Mouse (Mus musculus) liver, adult 2 months (tissue): ENCODE results near the gene Bcas3.

Experiments
- CTCF ChIP-seq: fragments of 200-500 bp; IDR thresholded peaks from 2 replicates; pipeline ENCODE4 v1.5.1; 2011; ENCODE audit warnings: low read depth, low read length, control low read depth
- POLR2A ChIP-seq: fragments of 200-500 bp; IDR thresholded peaks from 2 replicates; pipeline ENCODE4 v1.6.1; 2011; ENCODE audit warnings: low read length, control low read depth; ENCODE audit not compliant: insufficient read depth; ENCODE audit errors: extremely low read depth

- TF ChIP-seq CTCF = no peak
- TF ChIP-seq POLR2A = no peak
Observed at GRCm38 (mm10) chr11:85485197-85485940, 132.4 kb downstream of the Bcas3 start.
